Mouse (Mus musculus): ENCODE data around the gene Ptch2.

DNA sequence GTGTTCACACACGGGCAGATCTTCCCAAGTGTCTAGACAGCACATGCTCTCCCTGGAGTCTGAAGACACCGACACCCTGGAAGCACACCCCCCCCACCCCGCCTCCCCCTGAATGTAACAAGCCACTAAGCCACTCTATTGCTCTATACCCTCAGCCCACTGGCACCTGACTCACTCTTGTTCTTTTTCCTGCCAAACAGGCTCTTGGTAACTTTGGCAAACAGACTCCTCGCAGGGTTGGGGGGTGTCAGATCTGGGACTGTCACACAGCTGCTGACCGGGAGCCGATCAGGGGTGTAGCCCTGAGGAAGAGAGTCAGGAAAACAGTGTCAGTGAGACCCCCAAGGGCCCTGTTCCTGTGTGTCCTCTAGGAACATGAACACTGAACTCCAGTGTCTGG, 35.3 kb downstream of the Ptch2 start:
- TF ChIP-seq CTCF (IDR thresholded peaks at IDR 0.05; ENCODE audit: low read depth) (no peak), EP300 (optimal IDR thresholded peaks at IDR 0.05) (no peak)

Data from stomach, postnatal 0 days (tissue).